Mouse (Mus musculus): ENCODE data around the gene Mtmr11.
"Not testable (repeated sequence)": the region's sequence is repeated elsewhere in the genome, so short reads cannot be mapped to it uniquely, and the experiment has no call there.

Mtmr11 gene

GRCm38 (mm10) chr3:96219191-96219641 is 57.4 kb downstream of the Mtmr11 start:
- peak in 1 of 2 experiments; percentile 37 for DNase-seq (ENCODE audit: low spot score in 2 of 2)

GRCm38 (mm10) chr3:96219661-96220130 is 57.9 kb downstream of the Mtmr11 start, which contains the start of the genes Bola1 and Hist2h2ab:
TSS of gene Bola1 (minus strand) at chr3:96219709.
TSS of gene Hist2h2ab (plus strand) at chr3:96219865.
- peak; percentile 64 to 72 for DNase-seq (ENCODE audit: low spot score in 2 of 2)

GRCm38 (mm10) chr3:96220131-96220764 is 58.4 kb downstream of the Mtmr11 start:
- DNase-seq (ENCODE audit: low spot score in 2 of 2): not testable (repeated sequence)

GRCm38 (mm10) chr3:96220765-96221639 is 59.2 kb downstream of the Mtmr11 start, which contains the start of the genes Hist2h2ac and Hist2h2be:
TSS of gene Hist2h2ac (minus strand) at chr3:96220880.
TSS of gene Hist2h2be (plus strand) at chr3:96221119.
- DNase-seq (ENCODE audit: low spot score in 2 of 2): peak; percentile 78 to 83
